Mouse (Mus musculus) cortical plate, adult 2 months (tissue): ENCODE results near the gene Rapgef2. TPM values are rescaled to one million over a fixed set of nuclear protein-coding genes. Genes with fewer than 3 reads are reported as not detected.
"Not testable (repeated sequence)": the region's sequence is repeated elsewhere in the genome, so short reads cannot be mapped to it uniquely, and the experiment has no call there.

Experiments used
- H3K27ac ChIP-seq: fragments of 200-500 bp; 2 replicates; pipeline ENCODE4 v1.5.1; 2012; ENCODE audit warnings: low read length, control low read depth, inconsistent platforms; ENCODE audit not compliant: insufficient read depth
- H3K4me1 ChIP-seq: fragments of 200-500 bp; 2 replicates; pipeline ENCODE4 v1.6.1; 2011; ENCODE audit warnings: low read length; ENCODE audit not compliant: control insufficient read depth, insufficient read depth
- H3K4me3 ChIP-seq: fragments of 200-500 bp; 2 replicates; pipeline ENCODE4 v1.5.1; 2011; ENCODE audit warnings: mild to moderate bottlenecking, low read length, control low read depth; ENCODE audit not compliant: insufficient read depth
- CTCF ChIP-seq: fragments of 200-500 bp; IDR thresholded peaks from 2 replicates; pipeline ENCODE4 v1.5.1; 2011; ENCODE audit warnings: mild to moderate bottlenecking, control low read depth, low read length; ENCODE audit not compliant: insufficient read depth; ENCODE audit errors: extremely low read depth
- POLR2A ChIP-seq: fragments of 200-500 bp; IDR thresholded peaks from 2 replicates; pipeline ENCODE4 v1.6.1; 2011; ENCODE audit warnings: mild to moderate bottlenecking, low read length, control low read depth; ENCODE audit not compliant: insufficient read depth; ENCODE audit errors: extremely low read depth
- polyA plus RNA-seq: library from polyadenylated mRNA; depleted of rRNA; stranded (reverse); fragments of >200 nt; gene quantifications from 2 replicates; pipeline ENCODE4 v1.2.3, GENCODE M21; 2012

Gene Rapgef2
- polyA plus RNA-seq, 1 experiment = 45.3 TPM

GRCm38 (mm10) chr3:79179499-79180053 is 106.7 kb downstream of the Rapgef2 start:
- TF ChIP-seq POLR2A (no peak), CTCF (no peak)
- Histone ChIP-seq H3K4me3 (no peak overlapping the region), H3K4me1 (peaks cover 7% of the 10 kb centered on the region), H3K27ac (no peak overlapping the region)

DNA sequence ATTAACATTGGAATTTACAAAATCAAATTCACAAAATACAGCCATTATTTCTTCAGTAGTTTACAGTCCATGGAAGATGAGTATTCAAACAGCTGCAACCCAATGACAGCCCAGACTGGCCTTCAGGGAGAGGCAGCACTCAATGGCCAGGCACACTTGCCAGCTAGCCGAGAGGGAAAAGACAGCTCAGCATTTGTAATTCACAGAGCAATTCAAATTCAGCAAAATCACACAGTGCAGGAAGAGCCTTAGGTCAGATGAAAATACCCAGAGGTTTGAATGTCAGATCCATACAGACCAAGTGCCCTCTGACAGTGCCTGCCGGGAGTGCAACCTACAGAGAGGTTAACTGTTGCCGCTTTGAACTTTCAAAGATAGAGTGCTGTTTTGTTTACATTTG is 107.6 kb downstream of the Rapgef2 start:
- no peak overlapping the region for H3K4me3 ChIP-seq
- TF ChIP-seq POLR2A (no peak), CTCF (no peak)
- H3K4me1 ChIP-seq = peaks cover 7% of the 10 kb centered on the region
- no peak overlapping the region for H3K27ac ChIP-seq

DNA sequence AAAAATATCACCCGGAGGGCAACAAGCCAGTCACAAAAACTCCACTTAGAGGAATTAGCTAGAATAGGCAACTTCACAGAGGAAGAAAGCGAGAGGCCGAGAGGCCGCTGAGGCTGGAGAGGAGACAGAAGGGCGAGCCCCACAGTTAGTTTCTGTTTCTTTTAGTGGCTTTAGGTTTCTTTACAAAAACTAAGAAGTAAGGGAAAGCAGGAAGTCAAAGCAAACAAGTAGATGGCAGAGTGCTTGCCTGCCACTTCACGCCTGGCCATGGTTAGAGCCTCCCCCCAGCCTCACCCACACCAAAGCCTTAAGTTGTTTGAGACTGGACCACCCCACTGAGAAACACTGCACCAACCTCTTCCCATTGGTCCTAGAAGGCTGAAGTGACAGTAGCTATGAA is 108.2 kb downstream of the Rapgef2 start:
- Histone ChIP-seq H3K27ac (peak overlapping the region; percentile 51; the same call in 1 of the 2 replicates), H3K4me3 (no peak overlapping the region), H3K4me1 (peaks cover 7% of the 10 kb centered on the region)
- TF ChIP-seq POLR2A = no peak
- no peak for TF ChIP-seq CTCF

DNA sequence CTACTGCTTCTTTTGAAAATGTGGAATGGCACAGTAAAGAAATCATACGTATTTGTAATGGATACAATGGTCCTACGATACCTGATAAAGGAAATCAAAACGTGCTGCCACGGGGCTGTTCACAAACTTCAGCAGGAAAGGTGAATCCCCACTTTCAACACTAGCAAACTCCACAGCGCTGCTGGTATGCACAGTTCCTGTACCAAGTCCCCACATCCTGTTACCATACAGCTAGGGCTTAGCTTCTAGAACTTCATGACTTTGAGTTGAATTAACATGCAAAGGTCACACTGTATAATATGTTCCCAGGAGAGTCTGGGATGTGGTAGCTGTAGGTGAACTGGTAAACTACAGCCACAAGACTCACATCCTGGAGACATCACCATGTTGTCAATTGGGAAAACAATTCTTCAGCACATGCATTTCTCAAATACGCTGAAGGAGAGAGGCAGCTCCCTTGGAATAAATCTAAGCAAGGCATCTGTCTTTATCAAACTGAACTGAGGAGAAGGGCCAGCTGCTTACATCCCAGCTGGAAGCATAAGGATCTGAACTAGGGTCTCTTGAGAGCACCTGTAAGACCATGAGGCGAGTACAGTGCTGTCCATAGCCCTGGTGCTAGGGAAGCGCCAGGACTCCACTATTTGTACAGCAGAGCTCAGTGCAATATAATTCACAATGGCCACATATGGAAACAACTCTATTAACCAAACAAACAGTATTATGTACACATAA is 109.0 kb downstream of the Rapgef2 start:
- no peak overlapping the region for H3K4me3 ChIP-seq
- H3K4me1 ChIP-seq = peaks cover 7% of the 10 kb centered on the region
- TF ChIP-seq POLR2A (no peak), CTCF (no peak)
- peak overlapping the region; percentile 51; the same call in 1 of the 2 replicates for H3K27ac ChIP-seq

DNA sequence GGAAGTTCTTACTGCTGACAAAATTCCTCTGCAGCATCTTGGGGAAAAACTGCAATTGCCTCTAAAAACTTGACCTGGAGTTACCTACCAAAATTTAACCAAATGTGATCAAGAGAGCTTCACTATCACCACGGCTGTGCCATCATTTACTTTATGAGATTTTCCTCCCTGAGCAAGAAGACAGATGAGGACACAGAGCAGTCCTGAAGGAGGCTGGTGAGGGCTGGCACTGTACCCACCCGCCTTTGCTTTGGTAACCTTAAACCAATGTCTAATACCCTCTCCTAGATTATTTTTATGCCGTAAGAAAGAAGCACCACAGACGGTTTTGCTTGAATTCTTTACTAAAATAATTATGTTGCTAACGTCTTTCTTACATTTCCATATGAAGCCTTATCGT is 112.1 kb downstream of the Rapgef2 start:
- Histone ChIP-seq H3K27ac (no peak overlapping the region), H3K4me3 (no peak overlapping the region), H3K4me1 (peaks cover 1% of the 10 kb centered on the region)
- TF ChIP-seq CTCF = no peak
- TF ChIP-seq POLR2A = no peak

DNA sequence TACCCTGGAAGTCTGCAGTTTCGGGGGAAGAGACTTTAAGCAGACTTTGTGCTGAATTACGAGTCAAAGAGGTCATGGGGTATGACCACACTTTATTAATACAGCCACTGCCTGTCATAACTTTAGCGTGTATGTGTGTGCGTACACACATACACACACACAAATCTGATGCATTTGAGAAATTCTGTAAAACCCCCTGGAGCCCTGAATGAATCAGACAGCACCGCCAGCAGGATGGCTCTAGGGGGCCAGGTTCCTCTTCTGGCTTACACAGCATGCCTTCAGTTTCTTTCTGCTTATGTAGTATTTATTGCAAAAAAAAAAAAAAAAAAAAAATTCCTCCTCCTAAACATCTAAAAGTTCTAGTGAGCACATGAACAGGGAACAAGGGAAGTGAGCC is 113.0 kb downstream of the Rapgef2 start:
- Histone ChIP-seq H3K4me1 (peaks cover 1% of the 10 kb centered on the region; the same call in 1 of the 2 replicates), H3K27ac (no peak overlapping the region), H3K4me3 (no peak overlapping the region)
- TF ChIP-seq CTCF (no peak), POLR2A (no peak)

DNA sequence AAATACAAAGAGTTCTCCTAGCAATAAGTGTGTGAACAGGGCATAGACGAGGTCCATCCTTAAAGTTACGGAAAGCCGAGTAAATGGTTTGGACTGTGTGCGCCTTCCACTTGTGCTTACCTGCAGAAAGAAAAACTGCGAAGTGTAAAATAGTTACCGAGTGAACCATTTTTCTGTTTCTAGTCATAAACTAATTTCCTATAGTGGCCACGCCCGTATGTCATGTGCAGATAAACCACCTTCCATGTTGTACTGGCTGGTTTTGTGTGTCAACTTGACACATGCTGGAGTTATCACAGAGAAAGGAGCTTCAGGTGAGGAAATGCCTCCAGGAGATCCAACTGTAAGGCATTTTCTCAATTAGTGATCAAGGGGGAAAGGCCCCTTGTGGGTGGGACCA is 115.2 kb downstream of the Rapgef2 start:
- not testable (repeated sequence) for H3K4me3 ChIP-seq, H3K27ac ChIP-seq, H3K4me1 ChIP-seq

DNA sequence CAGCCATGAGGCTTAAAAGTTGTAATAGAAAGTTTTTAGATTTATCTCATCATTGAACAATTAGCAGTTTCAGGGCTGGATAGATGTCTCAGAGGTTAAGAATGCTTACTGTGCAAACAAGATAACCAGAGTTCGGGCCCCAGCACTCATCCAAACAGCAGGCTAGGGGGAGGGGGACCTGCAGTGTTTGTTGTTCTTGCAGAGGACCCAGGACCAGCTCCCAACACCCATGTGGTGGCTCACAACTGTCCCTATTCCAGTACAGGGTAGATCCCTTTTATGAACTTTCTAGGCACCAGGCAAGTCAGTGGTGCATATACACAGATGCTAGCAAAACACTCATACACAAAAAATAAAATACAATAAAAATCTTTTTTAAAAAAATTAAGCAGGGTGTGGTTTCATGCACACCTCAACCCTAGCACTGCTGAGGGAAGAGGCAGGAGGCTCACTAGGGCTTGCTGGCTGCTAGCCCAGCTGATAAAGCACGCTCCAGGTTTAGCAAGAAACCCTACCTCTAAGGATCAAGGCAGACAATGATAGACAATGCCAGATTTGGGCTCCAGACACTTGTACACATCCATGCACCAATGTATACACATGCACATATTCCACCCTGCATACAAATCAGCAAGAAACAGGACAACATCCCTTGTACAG is 118.0 kb downstream of the Rapgef2 start:
- TF ChIP-seq CTCF (no peak), POLR2A (no peak)
- Histone ChIP-seq H3K4me1 (peaks cover 2% of the 10 kb centered on the region; the same call in 1 of the 2 replicates), H3K27ac (no peak overlapping the region), H3K4me3 (no peak overlapping the region)

- H3K27ac ChIP-seq = no peak overlapping the region
- TF ChIP-seq POLR2A (no peak), CTCF (no peak)
- H3K4me3 ChIP-seq = no peak overlapping the region
- H3K4me1 ChIP-seq = peaks cover 2% of the 10 kb centered on the region; the same call in 1 of the 2 replicates
Measured at GRCm38 (mm10) chr3:79167586-79167985, 118.7 kb downstream of the Rapgef2 start.

- TF ChIP-seq CTCF = no peak
- TF ChIP-seq POLR2A = no peak
- Histone ChIP-seq H3K27ac (peak overlapping the region; percentile 94), H3K4me3 (peak overlapping the region; percentile 27), H3K4me1 (peaks cover 12% of the 10 kb centered on the region; the same call in 1 of the 2 replicates)
Measured at GRCm38 (mm10) chr3:79161834-79162401, 124.4 kb downstream of the Rapgef2 start.
